Mouse (Mus musculus) hindbrain, postnatal 0 days (tissue): ENCODE results near the gene Sftpa1. TPM values are rescaled to one million over a fixed set of nuclear protein-coding genes. Genes with fewer than 3 reads are reported as not detected.
A peak's percentile ranks its signal among the peaks of the same experiment; 100 is the strongest.

ENCODE experiments used
- ATAC-seq: fragments of 200-750 bp; cut with Nextera tagmentation; 2 replicates; pipeline ENCODE4 v1.8.0; 2017; ENCODE audit warnings: mild to moderate bottlenecking, moderate TSS enrichment, moderate library complexity
- DNase-seq: peaks from one replicate; pipeline ENCODE4 v3.0.0-alpha.2; 2015; ENCODE audit warnings: low spot score
- H3K27ac ChIP-seq: fragments of 300-500 bp; sonication (generic); 2 replicates; pipeline ENCODE4 v1.5.1; 2014; ENCODE audit warnings: mild to moderate bottlenecking
- H3K27me3 ChIP-seq: fragments of 300-500 bp; sonication (generic); 2 replicates; pipeline ENCODE4 v1.6.1; 2014; ENCODE audit warnings: low read length, mixed read lengths; ENCODE audit not compliant: insufficient read depth
- H3K36me3 ChIP-seq: fragments of 300-500 bp; sonication (generic); 2 replicates; pipeline ENCODE4 v1.6.1; 2014; ENCODE audit warnings: low read length, mixed read lengths; ENCODE audit not compliant: insufficient read depth
- H3K4me1 ChIP-seq: fragments of 300-500 bp; sonication (generic); 2 replicates; pipeline ENCODE4 v1.6.1; 2014; ENCODE audit warnings: antibody characterized with exemption, low read length, mixed read lengths; ENCODE audit not compliant: insufficient read depth
- H3K4me2 ChIP-seq: fragments of 300-500 bp; sonication (generic); 2 replicates; pipeline ENCODE4 v1.6.1; 2014; ENCODE audit warnings: low read depth, mild to moderate bottlenecking, low read length, moderate library complexity, mixed read lengths
- H3K4me3 ChIP-seq: fragments of 300-500 bp; sonication (generic); 2 replicates; pipeline ENCODE4 v1.5.1; 2014; ENCODE audit warnings: low read length
- H3K9ac ChIP-seq: fragments of 300-500 bp; sonication (generic); replicated peaks from 2 replicates; pipeline ENCODE4 v1.6.1; 2014; ENCODE audit warnings: mild to moderate bottlenecking, low read length, moderate library complexity, mixed read lengths
- H3K9me3 ChIP-seq: fragments of 300-500 bp; sonication (generic); 2 replicates; pipeline ENCODE4 v1.6.1; 2016; ENCODE audit warnings: low read length, mixed read lengths
- CTCF ChIP-seq: IDR thresholded peaks from 2 replicates; pipeline ENCODE4 v1.5.1; 2016; ENCODE audit warnings: antibody characterized with exemption, control low read depth, low read depth
- WGBS: fragments of 180-500 bp; shearing (Covaris S2); extraction: QIAGEN DNeasy Blood & Tissue Kit; methylation state at CpG from one replicate; pipeline ENCODE4 v1.1.7; 2014; 5-methylcytosine and 5-hydroxymethylcytosine counted together
- polyA plus RNA-seq: library from polyadenylated mRNA; unstranded; fragments of >200 nt; fragmentation: Nextera tagmentation; extraction: Ambion mirVana; gene quantifications from 2 replicates; pipeline ENCODE4 v1.2.1, GENCODE M21; 2015
- total RNA-seq: library from RNA; depleted of rRNA; stranded (reverse); fragments of >200 nt; gene quantifications from 2 replicates; pipeline ENCODE4 v1.2.3, GENCODE M21; 2014

Gene Sftpa1
- total and polyA plus RNA-seq, 2 experiments from 2014 or later, result not detected

DNA sequence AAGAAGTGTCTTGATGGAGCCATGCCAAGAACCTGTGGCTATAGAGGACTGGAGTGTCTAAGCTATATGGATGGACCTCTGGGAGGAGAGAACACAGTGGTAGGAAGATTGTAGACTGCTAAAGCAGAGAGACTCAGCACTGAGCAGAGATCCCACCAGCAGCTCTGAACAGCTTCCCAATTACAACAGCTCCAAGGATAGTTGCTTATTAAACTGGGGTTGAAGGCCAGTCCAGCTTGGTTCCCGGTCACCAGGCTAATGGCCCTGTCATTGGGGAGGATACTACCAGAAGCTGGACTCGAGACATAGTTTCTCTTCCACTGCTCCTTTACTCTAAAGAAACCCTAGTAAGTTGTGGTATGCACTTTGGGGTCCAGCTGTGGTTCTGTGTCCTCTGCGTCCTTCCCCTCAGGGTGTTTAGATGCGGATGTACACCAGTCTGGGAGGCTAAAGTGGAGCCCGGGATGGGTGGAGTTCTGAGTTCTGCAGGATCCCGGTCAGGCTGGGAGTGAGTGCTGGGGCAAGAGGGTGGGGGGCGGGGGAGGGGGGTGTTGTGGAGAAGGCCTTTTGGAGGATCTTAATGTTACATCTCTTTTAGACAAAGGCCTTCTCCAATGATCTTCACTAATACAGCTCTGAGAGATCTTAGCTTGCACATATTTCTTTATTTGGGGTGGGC is 19.8 kb downstream of the Sftpa1 start, which contains the start of gene Mbl1:
TSS of gene Mbl1 (plus strand) at position 239 of the 679 bp plus-strand sequence.
- H3K9ac ChIP-seq, result no peak within 1 kb of the TSS
- H3K36me3 ChIP-seq, result no peaks in the 10 kb centered on the region
- no peaks in the 10 kb centered on the region for H3K27me3 ChIP-seq
- no peaks in the 10 kb centered on the region for H3K9me3 ChIP-seq
- H3K4me1 ChIP-seq, result no peaks in the 10 kb centered on the region
- H3K4me3 ChIP-seq, result no peak within 1 kb of the TSS
- ATAC-seq (no peak), DNase-seq (no peak)
- H3K4me2 ChIP-seq, result no peak within 1 kb of the TSS
- 91% methylated on average over 7 of the region's 7 CpGs for WGBS
- TF ChIP-seq CTCF, result no peak
- H3K27ac ChIP-seq, result no peak within 1 kb of the TSS

DNA sequence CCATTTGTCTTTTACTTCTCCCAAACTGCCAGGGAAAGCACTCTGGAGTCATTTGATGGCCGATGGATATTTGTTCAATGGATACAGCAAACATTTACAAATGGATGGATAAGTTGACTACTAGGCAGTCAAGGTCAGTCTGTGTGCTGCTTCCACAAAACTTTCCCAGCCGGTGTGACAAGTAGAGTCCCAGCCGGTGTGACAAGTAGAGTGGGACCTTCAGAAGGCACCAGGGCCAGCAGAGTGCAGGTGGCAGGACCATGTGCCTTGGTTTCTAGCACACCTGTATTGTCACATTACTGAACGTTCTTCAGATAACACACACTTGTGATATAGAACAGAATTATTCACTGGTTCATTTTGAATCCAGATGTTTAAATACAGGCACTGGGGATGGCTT is 28.5 kb downstream of the Sftpa1 start:
- DNase-seq (no peak), ATAC-seq (no peak)
- Histone ChIP-seq H3K4me3 (no peak overlapping the region), H3K36me3 (no peaks in the 10 kb centered on the region), H3K4me2 (no peak overlapping the region), H3K9ac (no peak overlapping the region), H3K27me3 (no peaks in the 10 kb centered on the region), H3K27ac (no peak overlapping the region), H3K4me1 (no peaks in the 10 kb centered on the region), H3K9me3 (no peaks in the 10 kb centered on the region)
- TF ChIP-seq CTCF, result no peak
- WGBS, result 90% methylated on average over 4 of the region's 4 CpGs

DNA sequence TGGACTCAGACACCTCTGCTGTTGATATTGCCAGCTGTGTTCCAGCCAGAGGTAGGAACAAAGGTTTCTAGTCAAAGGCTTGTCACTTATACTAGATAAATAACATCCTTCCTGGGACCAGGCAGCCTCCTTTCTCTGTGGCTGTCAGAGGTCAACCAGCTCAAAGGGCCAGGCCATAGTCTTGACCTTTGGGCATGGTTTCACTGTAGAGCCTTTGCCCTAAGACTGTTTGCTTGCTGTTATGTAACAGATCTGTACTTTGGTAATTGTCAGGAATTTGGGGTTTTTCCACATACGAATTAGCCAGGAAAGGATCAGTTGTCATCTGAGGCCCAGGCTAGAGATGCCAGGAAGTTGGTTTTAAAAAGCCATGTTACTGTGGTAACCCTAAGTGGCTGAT is 29.2 kb downstream of the Sftpa1 start:
- TF ChIP-seq CTCF, result no peak
- H3K27me3 ChIP-seq, result no peaks in the 10 kb centered on the region
- no peaks in the 10 kb centered on the region for H3K4me1 ChIP-seq
- DNase-seq (no peak), ATAC-seq (no peak)
- no peak overlapping the region for H3K4me2 ChIP-seq
- no peak overlapping the region for H3K4me3 ChIP-seq
- 33% methylated on average over 1 of the region's 1 CpGs for WGBS
- no peaks in the 10 kb centered on the region for H3K36me3 ChIP-seq
- H3K27ac ChIP-seq, result no peak overlapping the region
- no peaks in the 10 kb centered on the region for H3K9me3 ChIP-seq
- no peak overlapping the region for H3K9ac ChIP-seq

DNA sequence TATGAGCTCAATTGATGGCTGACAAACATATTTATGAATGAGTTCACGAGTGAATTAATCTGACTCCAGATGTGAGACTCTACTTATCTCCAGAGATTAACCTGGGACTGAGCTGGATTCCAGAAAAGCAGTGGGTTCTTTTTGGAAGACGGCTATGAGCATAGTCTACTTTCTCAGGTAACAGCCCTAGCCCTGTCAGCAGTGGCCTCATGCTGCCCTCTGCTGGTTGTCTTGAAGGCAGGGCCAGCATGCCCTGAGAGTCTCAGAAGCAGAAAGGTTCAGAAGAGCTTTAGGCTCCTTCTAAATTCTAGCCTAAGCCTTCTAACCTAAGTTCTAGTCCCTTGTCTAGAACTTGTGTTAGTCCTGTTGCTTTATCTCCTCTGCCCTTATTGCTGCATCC is 31.1 kb downstream of the Sftpa1 start:
- peak; percentile 29 for DNase-seq
- no peaks in the 10 kb centered on the region for H3K4me1 ChIP-seq
- no peak overlapping the region for H3K4me2 ChIP-seq
- H3K4me3 ChIP-seq, result no peak overlapping the region
- ATAC-seq, result no peak
- H3K27me3 ChIP-seq, result no peaks in the 10 kb centered on the region
- peak; percentile 68 for TF ChIP-seq CTCF
- no peak overlapping the region for H3K9ac ChIP-seq
- H3K9me3 ChIP-seq, result no peaks in the 10 kb centered on the region
- WGBS, result 38% methylated on average over 2 of the region's 2 CpGs
- no peaks in the 10 kb centered on the region for H3K36me3 ChIP-seq
- H3K27ac ChIP-seq, result no peak overlapping the region

DNA sequence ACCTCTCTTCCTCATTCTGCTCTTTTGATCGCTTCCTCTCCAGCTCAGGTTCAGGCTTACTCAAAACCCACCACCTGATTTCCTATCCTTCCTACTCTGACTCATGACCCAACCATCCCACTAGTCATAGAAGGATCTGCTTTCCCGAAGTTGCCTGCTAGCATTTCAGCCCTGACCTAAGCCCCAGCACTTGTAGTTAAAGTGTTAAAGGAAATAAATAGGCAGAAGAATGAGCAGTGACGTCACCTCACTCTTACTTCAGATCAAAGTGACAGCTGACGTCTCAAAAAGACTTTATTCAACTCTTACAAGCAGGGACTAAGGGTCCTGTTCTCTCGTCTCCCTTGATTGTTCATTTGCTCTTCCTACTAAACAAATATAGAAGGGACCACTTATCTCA is 35.7 kb downstream of the Sftpa1 start:
- Histone ChIP-seq H3K36me3 (no peaks in the 10 kb centered on the region), H3K4me1 (no peaks in the 10 kb centered on the region), H3K4me3 (no peak overlapping the region), H3K9ac (no peak overlapping the region), H3K27ac (no peak overlapping the region), H3K27me3 (no peaks in the 10 kb centered on the region), H3K9me3 (no peaks in the 10 kb centered on the region), H3K4me2 (no peak overlapping the region)
- no peak for DNase-seq
- no peak for ATAC-seq
- WGBS, result 68% methylated on average over 5 of the region's 5 CpGs
- TF ChIP-seq CTCF, result no peak

DNA sequence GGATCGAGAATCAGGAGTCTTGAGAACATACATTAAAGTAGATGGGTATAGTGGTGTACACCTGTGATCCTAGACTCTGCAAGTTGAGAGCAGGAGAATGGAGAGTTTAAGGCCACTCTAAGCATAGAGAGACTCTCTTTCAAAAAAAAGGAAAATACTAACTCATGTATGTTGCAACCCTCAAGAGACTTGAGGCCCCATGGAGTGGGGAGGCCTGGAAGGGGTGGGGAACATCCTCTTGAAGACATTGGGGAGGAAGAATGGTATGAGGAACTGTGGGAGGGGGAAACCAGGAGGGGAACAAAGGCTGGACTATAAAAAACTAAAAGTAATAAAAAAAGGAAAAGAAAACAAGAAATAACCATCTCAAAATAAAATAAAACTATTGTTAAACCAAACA is 37.0 kb downstream of the Sftpa1 start:
- 87% methylated on average over 1 of the region's 1 CpGs for WGBS
- no peaks in the 10 kb centered on the region for H3K27me3 ChIP-seq
- H3K9ac ChIP-seq, result no peak overlapping the region
- no peak overlapping the region for H3K4me3 ChIP-seq
- H3K36me3 ChIP-seq, result no peaks in the 10 kb centered on the region
- no peak for TF ChIP-seq CTCF
- no peaks in the 10 kb centered on the region for H3K9me3 ChIP-seq
- H3K27ac ChIP-seq, result no peak overlapping the region
- H3K4me2 ChIP-seq, result no peak overlapping the region
- DNase-seq, result no peak
- H3K4me1 ChIP-seq, result no peaks in the 10 kb centered on the region
- no peak for ATAC-seq

DNA sequence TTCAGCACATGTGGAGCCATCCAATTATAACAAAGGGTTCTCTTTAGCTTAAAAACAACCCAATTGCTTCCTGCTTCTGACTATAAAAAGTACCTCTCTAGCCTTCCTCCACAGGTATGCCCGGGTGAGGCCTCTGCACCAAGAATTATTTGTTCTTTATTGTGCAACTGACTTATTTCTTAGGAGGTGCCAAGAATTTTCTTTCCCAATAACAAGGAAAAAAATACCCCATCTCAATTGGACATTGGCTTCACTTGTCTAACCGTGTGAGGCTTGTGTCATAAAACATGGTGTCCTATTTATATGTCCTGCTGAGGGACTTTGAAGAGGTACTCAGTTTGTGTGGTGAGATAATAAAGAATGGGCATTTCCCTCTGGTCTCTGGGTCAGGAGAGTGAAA is 38.9 kb downstream of the Sftpa1 start:
- DNase-seq (no peak), ATAC-seq (no peak)
- no peaks in the 10 kb centered on the region for H3K36me3 ChIP-seq
- H3K9ac ChIP-seq, result no peak overlapping the region
- no peaks in the 10 kb centered on the region for H3K27me3 ChIP-seq
- 93% methylated on average over 2 of the region's 2 CpGs for WGBS
- no peak overlapping the region for H3K4me3 ChIP-seq
- TF ChIP-seq CTCF, result no peak
- H3K4me2 ChIP-seq, result no peak overlapping the region
- H3K9me3 ChIP-seq, result no peaks in the 10 kb centered on the region
- no peak overlapping the region for H3K27ac ChIP-seq
- H3K4me1 ChIP-seq, result no peaks in the 10 kb centered on the region
